Mouse (Mus musculus): ENCODE data around the gene Specc1. TPM values are rescaled to one million over a fixed set of nuclear protein-coding genes. Genes with fewer than 3 reads are reported as not detected.

Gene Specc1
- polyA plus RNA-seq, 1 experiment from 2014 or later, result 14.3 TPM

DNA sequence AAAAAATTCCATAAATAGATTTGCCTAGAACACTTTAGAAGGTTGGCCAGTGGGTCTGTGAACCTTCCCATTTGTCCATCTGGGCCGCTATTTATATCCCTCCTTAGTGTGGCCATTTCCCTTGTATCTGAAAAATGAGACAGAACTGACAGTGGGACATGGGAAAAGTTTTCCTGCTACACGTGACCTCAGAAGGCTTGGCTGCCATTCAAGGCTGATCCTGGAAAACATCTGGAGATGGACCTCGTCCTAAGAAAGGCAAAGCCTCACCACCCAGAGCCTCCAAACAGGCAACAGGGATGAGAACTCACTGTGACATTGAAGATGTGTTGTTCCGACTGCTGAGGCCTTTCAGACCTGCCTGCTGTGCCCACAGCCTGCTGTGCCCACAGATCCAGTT lies 268.2 kb downstream of the Specc1 start:
- no peaks in the 10 kb centered on the region for H3K36me3 ChIP-seq (ENCODE audit: control insufficient read depth, insufficient read depth, low read length)
- H3K4me3 ChIP-seq (ENCODE audit: low read length), result no peak overlapping the region
- H3K27ac ChIP-seq (ENCODE audit: low read depth, low read length), result no peak overlapping the region
- H3K9ac ChIP-seq (ENCODE audit: low read depth, low read length), result no peak overlapping the region
- H3K9me3 ChIP-seq (ENCODE audit: control insufficient read depth, low read length), result no peaks in the 10 kb centered on the region
- ATAC-seq, result no peak
- H3K27me3 ChIP-seq (replicated peaks; ENCODE audit: control insufficient read depth, insufficient read depth, low read length), result no peaks in the 10 kb centered on the region
- no peaks in the 10 kb centered on the region for H3K4me1 ChIP-seq (ENCODE audit: control insufficient read depth, insufficient read depth, low read depth, low read length)
- H3K4me2 ChIP-seq (ENCODE audit: low read length), result no peak overlapping the region
- 81% methylated on average over 4 of the region's 4 CpGs for WGBS

DNA sequence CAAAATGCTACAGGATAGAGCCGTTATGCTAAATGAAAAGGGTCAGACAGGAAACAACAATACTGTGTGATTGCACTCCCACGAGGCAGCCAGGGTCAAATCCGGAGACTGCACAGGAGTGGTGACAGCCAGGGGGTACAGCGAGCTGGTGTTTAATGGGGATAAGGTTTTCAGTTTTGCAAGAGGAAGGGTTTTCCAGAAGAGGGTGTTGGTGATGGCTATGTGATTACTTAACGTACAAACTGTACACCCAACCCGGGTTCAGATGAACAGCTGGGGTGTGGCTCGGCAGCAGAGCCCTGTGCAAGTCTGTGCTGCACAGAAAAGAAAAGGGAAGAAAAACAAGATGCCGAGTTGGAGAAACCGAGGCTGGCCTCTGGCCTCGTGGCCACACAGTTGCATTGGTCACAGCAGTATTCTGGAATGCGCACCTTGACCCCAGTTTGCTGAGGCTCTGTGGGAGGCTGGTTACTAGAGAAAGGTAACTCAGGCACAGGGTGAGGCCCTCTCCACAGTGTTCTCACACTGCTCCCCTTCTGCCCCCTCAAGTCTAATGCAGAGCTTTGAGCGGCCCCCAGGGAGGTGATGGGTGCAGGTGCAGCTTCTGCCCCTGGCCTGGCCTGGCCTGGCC lies 284.2 kb downstream of the Specc1 start:
- no peak overlapping the region for H3K4me2 ChIP-seq (ENCODE audit: low read length)
- H3K4me1 ChIP-seq (ENCODE audit: control insufficient read depth, insufficient read depth, low read depth, low read length), result no peaks in the 10 kb centered on the region
- no peak for ATAC-seq
- H3K27ac ChIP-seq (ENCODE audit: low read depth, low read length), result no peak overlapping the region
- H3K9ac ChIP-seq (ENCODE audit: low read depth, low read length), result no peak overlapping the region
- H3K4me3 ChIP-seq (ENCODE audit: low read length), result no peak overlapping the region
- 80% methylated on average over 12 of the region's 12 CpGs for WGBS
- H3K9me3 ChIP-seq (ENCODE audit: control insufficient read depth, low read length), result no peaks in the 10 kb centered on the region
- no peaks in the 10 kb centered on the region for H3K27me3 ChIP-seq (replicated peaks; ENCODE audit: control insufficient read depth, insufficient read depth, low read length)
- no peaks in the 10 kb centered on the region for H3K36me3 ChIP-seq (ENCODE audit: control insufficient read depth, insufficient read depth, low read length)

DNA sequence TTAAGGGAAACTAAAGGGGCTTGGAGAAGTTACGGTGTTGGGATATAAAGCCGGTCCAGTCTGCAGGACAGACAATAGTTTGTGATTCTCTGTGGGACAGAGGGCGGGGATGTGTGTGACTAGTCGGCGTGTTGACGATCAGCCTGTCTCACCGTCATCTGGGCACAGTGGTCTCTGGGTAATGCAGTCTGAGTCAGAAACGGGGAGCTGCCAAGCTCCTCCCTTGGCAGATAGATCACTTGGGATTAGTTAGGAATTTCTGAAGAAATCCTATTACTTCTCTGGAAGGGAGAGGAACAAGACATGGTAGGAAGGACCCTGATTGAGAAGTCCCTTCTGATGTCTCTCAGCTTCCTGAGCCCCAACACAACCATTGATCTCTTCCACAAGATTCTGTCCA lies 287.3 kb downstream of the Specc1 start:
- Histone ChIP-seq H3K9me3 (ENCODE audit: control insufficient read depth, low read length) (no peaks in the 10 kb centered on the region), H3K4me3 (ENCODE audit: low read length) (no peak overlapping the region), H3K9ac (ENCODE audit: low read depth, low read length) (no peak overlapping the region), H3K27me3 (replicated peaks; ENCODE audit: control insufficient read depth, insufficient read depth, low read length) (no peaks in the 10 kb centered on the region; the same call in 1 of the 2 replicates), H3K4me1 (ENCODE audit: control insufficient read depth, insufficient read depth, low read depth, low read length) (peaks cover 3% of the 10 kb centered on the region), H3K27ac (ENCODE audit: low read depth, low read length) (no peak overlapping the region), H3K36me3 (ENCODE audit: control insufficient read depth, insufficient read depth, low read length) (no peaks in the 10 kb centered on the region), H3K4me2 (ENCODE audit: low read length) (no peak overlapping the region)
- no peak for ATAC-seq
- WGBS, result 85% methylated on average over 8 of the region's 8 CpGs

DNA sequence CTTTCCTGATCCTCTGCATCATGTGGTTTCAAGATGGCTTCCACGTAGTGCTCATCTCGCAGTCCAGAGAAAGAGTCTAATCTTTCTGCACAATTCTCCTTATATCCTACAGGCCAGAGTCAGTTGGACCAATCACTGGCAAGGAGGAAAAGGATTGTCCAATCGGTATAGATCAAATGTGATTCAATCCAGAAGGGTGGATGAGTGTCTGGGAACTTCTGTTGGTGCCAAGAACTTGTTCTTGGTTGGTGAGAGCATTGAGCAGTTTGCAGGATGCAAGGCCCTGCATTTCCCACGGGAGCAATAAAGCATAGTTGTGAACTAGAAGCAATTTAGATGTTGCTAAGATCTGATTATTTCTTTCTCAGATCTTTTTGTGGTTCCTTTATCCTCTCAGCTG lies 287.9 kb downstream of the Specc1 start:
- ATAC-seq, result no peak
- no peaks in the 10 kb centered on the region for H3K36me3 ChIP-seq (ENCODE audit: control insufficient read depth, insufficient read depth, low read length)
- WGBS, result 92% methylated on average over 4 of the region's 4 CpGs

DNA sequence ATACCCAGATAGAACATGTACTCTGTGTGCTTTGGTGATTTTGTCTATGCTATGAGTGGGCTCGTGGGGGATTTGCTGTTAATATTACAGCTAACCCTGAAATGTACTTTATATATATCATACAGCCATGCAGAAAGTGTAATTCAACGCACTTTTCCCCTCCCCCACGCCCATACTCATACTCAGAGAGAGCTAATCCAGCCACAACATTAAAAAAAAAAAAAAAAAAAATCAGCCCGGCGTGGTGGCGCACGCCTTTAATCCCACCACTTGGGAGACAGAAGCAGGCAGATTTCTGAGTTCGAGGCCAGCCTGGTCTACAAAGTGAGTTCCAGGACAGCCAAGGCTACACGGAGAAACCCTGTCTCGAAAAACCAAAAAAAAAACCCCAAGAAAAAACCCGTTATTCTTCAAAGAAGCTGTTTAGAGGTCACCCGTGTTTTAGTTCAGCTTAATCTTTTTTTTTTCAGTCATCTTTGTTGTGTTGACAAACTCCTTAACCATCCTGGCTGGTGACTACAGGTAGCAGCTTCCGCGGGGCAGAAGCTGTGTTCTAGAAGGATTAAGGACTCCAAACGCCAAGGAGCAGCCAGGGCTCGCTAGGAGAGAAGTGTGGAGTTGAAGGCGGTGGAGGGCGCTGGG lies 291.3 kb downstream of the Specc1 start:
- Histone ChIP-seq H3K9ac (ENCODE audit: low read depth, low read length) (peak overlapping the region; percentile 61), H3K4me3 (ENCODE audit: low read length) (peak overlapping the region; percentile 76), H3K4me1 (ENCODE audit: control insufficient read depth, insufficient read depth, low read depth, low read length) (peaks cover 9% of the 10 kb centered on the region), H3K9me3 (ENCODE audit: control insufficient read depth, low read length) (no peaks in the 10 kb centered on the region), H3K4me2 (ENCODE audit: low read length) (peak overlapping the region; percentile 100), H3K27ac (ENCODE audit: low read depth, low read length) (no peak overlapping the region), H3K36me3 (ENCODE audit: control insufficient read depth, insufficient read depth, low read length) (no peaks in the 10 kb centered on the region), H3K27me3 (replicated peaks; ENCODE audit: control insufficient read depth, insufficient read depth, low read length) (peaks cover 9% of the 10 kb centered on the region)
- WGBS, result 41% methylated on average over 18 of the region's 18 CpGs
- ATAC-seq, result no peak

More for the DNA sequence above, 287.9 kb downstream of the Specc1 start:
- Histone ChIP-seq H3K4me3 (ENCODE audit: low read length) (no peak overlapping the region), H3K27ac (ENCODE audit: low read depth, low read length) (no peak overlapping the region), H3K4me1 (ENCODE audit: control insufficient read depth, insufficient read depth, low read depth, low read length) (peaks cover 6% of the 10 kb centered on the region), H3K4me2 (ENCODE audit: low read length) (no peak overlapping the region), H3K27me3 (replicated peaks; ENCODE audit: control insufficient read depth, insufficient read depth, low read length) (no peaks in the 10 kb centered on the region; the same call in 1 of the 2 replicates), H3K9me3 (ENCODE audit: control insufficient read depth, low read length) (no peaks in the 10 kb centered on the region), H3K9ac (ENCODE audit: low read depth, low read length) (no peak overlapping the region)

DNA sequence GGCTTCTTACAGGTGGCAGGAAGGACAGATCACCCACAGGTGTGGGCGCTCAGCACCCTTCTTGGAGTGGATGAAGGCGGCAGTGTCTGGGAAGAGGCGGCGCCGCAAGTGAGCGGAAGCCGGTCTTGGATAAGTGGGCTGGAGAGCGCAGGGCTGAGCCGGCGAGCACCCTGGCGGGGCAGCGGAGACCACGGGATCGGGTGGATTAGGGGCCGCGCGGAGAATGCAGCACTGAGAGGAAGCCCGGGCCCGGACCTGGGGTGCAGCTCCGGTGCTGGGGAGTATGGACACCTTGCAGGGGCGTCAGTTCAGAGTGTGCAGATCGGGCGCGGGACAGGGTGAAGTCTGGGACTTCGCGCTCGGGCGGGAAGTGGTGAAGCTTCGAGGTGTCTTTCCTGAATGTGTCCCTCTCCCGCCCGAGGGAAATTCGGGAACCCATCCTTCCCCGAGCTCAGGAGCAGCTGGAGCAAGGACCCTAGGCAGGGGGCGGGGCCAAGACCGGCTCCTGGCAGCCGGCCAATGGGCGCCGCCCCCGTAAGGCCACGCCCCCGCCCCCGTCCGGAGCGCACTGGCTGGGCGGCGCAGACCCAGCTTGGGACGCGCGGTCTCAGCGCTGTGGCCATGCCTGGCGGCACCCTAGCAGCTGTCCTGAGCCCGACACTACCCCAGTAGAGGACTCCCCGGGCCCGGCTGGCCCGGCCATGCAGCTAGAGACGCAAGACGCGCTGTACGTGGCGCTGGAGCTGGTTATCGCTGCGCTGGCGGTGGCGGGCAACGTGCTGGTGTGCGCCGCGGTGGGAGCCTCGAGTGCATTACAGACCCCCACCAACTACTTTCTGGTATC lies 292.1 kb downstream of the Specc1 start, which contains the start of gene Adora2b:
Gene Adora2b (plus strand): TSS at position 584 of the 844 bp plus-strand sequence.
- H3K9me3 ChIP-seq (ENCODE audit: control insufficient read depth, low read length), result no peaks in the 10 kb centered on the region
- H3K27ac ChIP-seq (ENCODE audit: low read depth, low read length), result peak within 1 kb of the TSS; percentile 39; the same call in 1 of the 2 replicates
- under 1% methylated on average over 64 of the region's 69 CpGs for WGBS
- peak; percentile 89 for ATAC-seq
- peak within 1 kb of the TSS; percentile 61 for H3K9ac ChIP-seq (ENCODE audit: low read depth, low read length)
- peaks cover 9% of the 10 kb centered on the region for H3K4me1 ChIP-seq (ENCODE audit: control insufficient read depth, insufficient read depth, low read depth, low read length)
- H3K36me3 ChIP-seq (ENCODE audit: control insufficient read depth, insufficient read depth, low read length), result no peaks in the 10 kb centered on the region
- peak within 1 kb of the TSS; percentile 100 for H3K4me2 ChIP-seq (ENCODE audit: low read length)
- peak within 1 kb of the TSS; percentile 76 for H3K4me3 ChIP-seq (ENCODE audit: low read length)
- peaks cover 9% of the 10 kb centered on the region for H3K27me3 ChIP-seq (replicated peaks; ENCODE audit: control insufficient read depth, insufficient read depth, low read length)

DNA sequence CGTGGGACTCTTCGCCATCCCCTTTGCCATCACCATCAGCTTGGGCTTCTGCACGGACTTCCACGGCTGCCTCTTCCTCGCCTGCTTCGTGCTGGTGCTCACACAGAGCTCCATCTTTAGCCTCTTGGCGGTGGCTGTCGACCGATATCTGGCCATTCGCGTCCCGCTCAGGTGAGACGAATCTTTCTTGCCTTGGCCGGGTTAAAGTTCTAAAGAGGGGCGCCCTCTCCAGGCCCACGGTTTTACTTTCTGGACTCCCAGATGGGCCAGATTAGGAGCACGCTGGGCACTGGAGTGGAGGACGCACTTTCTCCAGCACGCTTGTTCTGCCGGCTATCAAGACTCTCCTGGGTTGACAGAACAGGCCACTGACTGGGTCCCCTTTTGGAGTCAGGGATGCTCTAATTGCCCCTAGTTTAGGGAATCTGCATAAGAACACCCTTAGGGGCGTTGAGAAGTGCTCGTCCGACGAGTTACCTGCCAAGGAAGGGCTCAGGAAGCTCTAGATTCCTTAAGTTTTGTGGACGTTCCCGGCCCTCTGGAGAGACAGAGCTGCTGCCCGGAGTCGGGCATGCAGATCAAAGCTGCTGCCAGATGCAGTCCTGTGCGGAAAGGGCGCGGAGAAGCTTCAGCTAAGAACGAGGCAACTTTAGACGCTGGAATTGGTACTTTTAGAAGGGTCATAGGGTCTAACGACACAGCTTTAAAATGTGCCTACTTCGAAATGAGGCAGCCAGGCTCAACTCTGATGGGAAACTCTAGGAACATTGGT lies 292.9 kb downstream of the Specc1 start:
- H3K27ac ChIP-seq (ENCODE audit: low read depth, low read length), result no peak overlapping the region
- H3K4me1 ChIP-seq (ENCODE audit: control insufficient read depth, insufficient read depth, low read depth, low read length), result peaks cover 9% of the 10 kb centered on the region
- ATAC-seq, result 0 out of 2 replicates have a peak, but pooled peaks have one; percentile 9
- no peaks in the 10 kb centered on the region for H3K36me3 ChIP-seq (ENCODE audit: control insufficient read depth, insufficient read depth, low read length)
- H3K27me3 ChIP-seq (replicated peaks; ENCODE audit: control insufficient read depth, insufficient read depth, low read length), result peaks cover 9% of the 10 kb centered on the region
- peak overlapping the region; percentile 76 for H3K4me3 ChIP-seq (ENCODE audit: low read length)
- H3K9me3 ChIP-seq (ENCODE audit: control insufficient read depth, low read length), result no peaks in the 10 kb centered on the region
- peak overlapping the region; percentile 61 for H3K9ac ChIP-seq (ENCODE audit: low read depth, low read length)
- peak overlapping the region; percentile 100 for H3K4me2 ChIP-seq (ENCODE audit: low read length)
- 3% methylated on average over 35 of the region's 35 CpGs for WGBS

DNA sequence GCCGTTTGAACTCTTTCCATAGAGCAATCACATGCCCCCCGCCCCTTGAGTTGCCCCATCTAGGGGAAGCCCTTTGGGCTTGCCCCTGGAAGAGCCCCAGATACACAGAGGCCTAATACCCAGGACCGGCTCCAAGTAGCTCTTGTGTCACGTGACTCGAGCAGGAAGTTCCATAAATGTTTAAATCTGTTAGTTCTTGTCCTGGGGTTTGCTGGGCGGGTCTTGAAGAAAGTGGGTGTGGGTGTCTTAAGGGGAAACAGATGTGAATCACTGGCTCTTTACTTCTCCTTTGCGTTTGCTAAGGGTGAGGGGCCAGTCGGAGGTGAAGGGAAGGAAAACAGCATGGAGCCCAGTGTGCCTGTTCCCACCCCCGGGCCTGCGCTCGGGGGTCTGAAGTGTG lies 294.5 kb downstream of the Specc1 start:
- H3K4me3 ChIP-seq (ENCODE audit: low read length), result no peak overlapping the region
- WGBS, result 73% methylated on average over 11 of the region's 11 CpGs
- peak overlapping the region; percentile 100 for H3K4me2 ChIP-seq (ENCODE audit: low read length)
- no peak overlapping the region for H3K27ac ChIP-seq (ENCODE audit: low read depth, low read length)
- H3K36me3 ChIP-seq (ENCODE audit: control insufficient read depth, insufficient read depth, low read length), result no peaks in the 10 kb centered on the region
- no peaks in the 10 kb centered on the region for H3K9me3 ChIP-seq (ENCODE audit: control insufficient read depth, low read length)
- ATAC-seq, result no peak
- peaks cover 9% of the 10 kb centered on the region for H3K4me1 ChIP-seq (ENCODE audit: control insufficient read depth, insufficient read depth, low read depth, low read length)
- no peak overlapping the region for H3K9ac ChIP-seq (ENCODE audit: low read depth, low read length)
- peaks cover 9% of the 10 kb centered on the region for H3K27me3 ChIP-seq (replicated peaks; ENCODE audit: control insufficient read depth, insufficient read depth, low read length)

All from hindbrain, embryonic 16.5 days (tissue).